Mouse (Mus musculus): ENCODE data around the gene Mtx2.

Mtx2 gene

DNA sequence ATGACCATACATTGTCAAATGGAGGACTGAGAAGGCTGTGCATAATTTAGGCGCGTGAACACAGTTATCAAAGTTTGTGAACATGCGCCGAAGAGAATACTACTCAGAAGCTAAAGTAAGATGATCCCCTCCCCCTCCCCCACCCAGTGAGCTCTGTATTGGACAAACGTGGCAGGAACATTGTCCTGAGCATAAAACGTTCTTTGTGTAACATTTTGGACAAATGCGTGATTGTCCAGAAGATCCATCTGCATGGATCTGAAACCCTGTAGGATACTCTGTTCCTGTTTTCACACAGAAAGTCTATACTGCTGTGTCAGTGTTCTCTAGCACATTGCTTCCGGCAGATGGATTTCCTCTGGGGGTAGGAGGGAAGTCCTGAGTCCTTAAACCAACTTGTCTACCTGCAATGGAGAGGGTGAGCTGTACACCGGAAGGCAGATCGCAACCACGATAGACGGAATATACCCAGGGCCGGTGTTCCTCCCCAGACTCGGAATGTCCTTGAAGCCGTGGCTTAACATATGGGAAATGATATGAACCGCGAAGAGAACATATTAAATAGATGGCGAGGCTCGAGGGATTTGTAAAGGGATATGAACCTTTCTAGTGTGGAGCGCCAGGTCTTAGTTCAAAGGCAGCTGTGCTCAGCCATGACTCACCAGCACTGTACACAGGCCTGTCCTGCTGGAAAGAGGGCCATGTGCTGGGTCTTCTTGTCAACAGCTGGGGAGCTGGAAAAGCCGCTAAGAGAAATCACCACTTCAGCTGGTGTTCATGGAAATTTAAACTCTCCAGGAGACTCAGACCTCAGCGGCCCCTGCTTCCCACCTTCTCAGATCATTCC is 100.6 kb downstream of the Mtx2 start:
- DNase-seq, result no peak
